26 mouse cellular contexts compared by ENCODE assay signal in genomic region chr2:25137832-25138231, GRCm38 (mm10). TPM values are rescaled to one million over a fixed set of nuclear protein-coding genes. Genes with fewer than 3 reads are reported as not detected.
DNase-seq lines count a peak whose midpoint lies in the region; ATAC-seq and TF ChIP-seq lines count a peak whose summit lies in the region.
"Had no signal": no experiment of that assay in that cellular context is flagged by ENCODE, and none has a peak within 500 bp of the region (broad histone marks: within the 10 kb centered on the region; RNA-seq: fewer than 3 reads in every experiment).

No protein-coding gene starts in this region.

- WGBS in lung, postnatal 0 days = 57% methylated on average over 6 of the region's 6 CpGs
- WGBS in liver, embryonic 12.5 days (ENCODE audit: insufficient replicate concordance) = 17% methylated on average over 6 of the region's 6 CpGs
- WGBS in hindbrain, postnatal 0 days = 85% methylated on average over 6 of the region's 6 CpGs
- WGBS in forebrain, embryonic 15.5 days = 87% methylated on average over 6 of the region's 6 CpGs

- no peaks in the 10 kb centered on the region for H3K4me1 ChIP-seq in lung, postnatal 0 days (ENCODE audit: insufficient read depth, low read depth, low read length)
- H3K4me1 ChIP-seq in liver, embryonic 12.5 days = peaks cover 42% of the 10 kb centered on the region
- H3K4me1 ChIP-seq in hindbrain, postnatal 0 days (ENCODE audit: insufficient read depth, low read length) = no peaks in the 10 kb centered on the region
- H3K4me1 ChIP-seq in forebrain, embryonic 15.5 days = no peaks in the 10 kb centered on the region
- H3K4me1 ChIP-seq: hindbrain, embryonic 12.5 days had no signal

- H3K9me3 ChIP-seq in lung, postnatal 0 days (ENCODE audit: low read length) = no peaks in the 10 kb centered on the region
- H3K9me3 ChIP-seq in liver, embryonic 12.5 days (replicated peaks) = no peaks in the 10 kb centered on the region
- no peaks in the 10 kb centered on the region for H3K9me3 ChIP-seq in hindbrain, postnatal 0 days (ENCODE audit: low read length)
- H3K9me3 ChIP-seq in forebrain, embryonic 15.5 days = no peaks in the 10 kb centered on the region
- H3K9me3 ChIP-seq: heart, embryonic 15.5 days; hindbrain, embryonic 12.5 days had no signal

- no peak for TF ChIP-seq EP300 in lung, postnatal 0 days (IDR thresholded peaks at IDR 0.05)

- H3K27me3 ChIP-seq in lung, postnatal 0 days (replicated peaks; ENCODE audit: insufficient read depth, low read length) = no peaks in the 10 kb centered on the region
- H3K27me3 ChIP-seq in liver, embryonic 12.5 days (replicated peaks) = no peaks in the 10 kb centered on the region
- H3K27me3 ChIP-seq in hindbrain, postnatal 0 days (ENCODE audit: insufficient read depth, low read length) = no peaks in the 10 kb centered on the region
- H3K27me3 ChIP-seq in forebrain, embryonic 15.5 days = no peaks in the 10 kb centered on the region
- H3K27me3 ChIP-seq: heart, embryonic 15.5 days; hindbrain, embryonic 12.5 days had no signal

- H3K4me2 ChIP-seq in lung, postnatal 0 days (replicated peaks; ENCODE audit: low read depth, low read length) = no peak overlapping the region
- peak overlapping the region; percentile 33 for H3K4me2 ChIP-seq in liver, embryonic 12.5 days
- H3K4me2 ChIP-seq in hindbrain, postnatal 0 days (ENCODE audit: low read depth, low read length) = no peak overlapping the region
- no peak overlapping the region for H3K4me2 ChIP-seq in forebrain, embryonic 15.5 days (replicated peaks)
- H3K4me2 ChIP-seq: heart, embryonic 15.5 days; hindbrain, embryonic 12.5 days had no signal

- H3K4me3 ChIP-seq in lung, postnatal 0 days (ENCODE audit: low read depth, low read length) = no peak overlapping the region
- no peak overlapping the region for H3K4me3 ChIP-seq in liver, embryonic 12.5 days
- H3K4me3 ChIP-seq in hindbrain, postnatal 0 days (ENCODE audit: low read length) = no peak overlapping the region
- H3K4me3 ChIP-seq in forebrain, embryonic 15.5 days = no peak overlapping the region
- H3K4me3 ChIP-seq: erythroblast, embryonic 14.5 days; heart, embryonic 15.5 days; hindbrain, embryonic 12.5 days; left cerebral cortex, adult 2 months; myocyte had no signal

- no peak for ATAC-seq in lung, postnatal 0 days
- ATAC-seq in liver, embryonic 12.5 days = peak; percentile 97
- peak; percentile 100 for ATAC-seq in megakaryocyte progenitor cell, adult 5-6 weeks (replicated peaks; ENCODE audit: poor library complexity)
- no peak for ATAC-seq in hindbrain, postnatal 0 days
- ATAC-seq in forebrain, embryonic 15.5 days (replicated peaks) = no peak
- ATAC-seq: forebrain, embryonic 16.5 days; inflammation-experienced regulatory T-cells, adult 6 months had no signal

- no peak overlapping the region for H3K27ac ChIP-seq in lung, postnatal 0 days (ENCODE audit: low read length)
- peak overlapping the region; percentile 75 for H3K27ac ChIP-seq in liver, embryonic 12.5 days
- H3K27ac ChIP-seq in hindbrain, postnatal 0 days = no peak overlapping the region
- no peak overlapping the region for H3K27ac ChIP-seq in forebrain, embryonic 15.5 days (replicated peaks)
- H3K27ac ChIP-seq: heart, embryonic 15.5 days; hindbrain, embryonic 12.5 days; left cerebral cortex, adult 2 months had no signal

- DNase-seq in heart, adult 11 months = peak; percentile 85
- DNase-seq in heart, adult 18-20 months = no peak
- peak; percentile 36 for DNase-seq in lung, postnatal 36 days
- DNase-seq in lung, postnatal 0 days (ENCODE audit: low spot score) = no peak
- DNase-seq in hindbrain, postnatal 0 days (ENCODE audit: low spot score) = no peak
- DNase-seq: adrenal gland, postnatal 25 days; cerebellum, adult 8-10 months; kidney, adult 8-10 months; kidney, postnatal 36 days; lung, adult 2 months; midbrain, embryonic 14.5 days; right cerebral cortex, postnatal 25 days had no signal

- no peak for TF ChIP-seq CTCF in lung, postnatal 0 days (IDR thresholded peaks at IDR 0.05)
- no peak for TF ChIP-seq CTCF in hindbrain, postnatal 0 days (IDR thresholded peaks at IDR 0.05; ENCODE audit: low read depth)

- no peaks in the 10 kb centered on the region for H3K36me3 ChIP-seq in lung, postnatal 0 days (ENCODE audit: insufficient read depth, low read length)
- no peaks in the 10 kb centered on the region for H3K36me3 ChIP-seq in liver, embryonic 12.5 days
- H3K36me3 ChIP-seq in hindbrain, postnatal 0 days (ENCODE audit: insufficient read depth, low read length) = no peaks in the 10 kb centered on the region
- H3K36me3 ChIP-seq in forebrain, embryonic 15.5 days = no peaks in the 10 kb centered on the region
- H3K36me3 ChIP-seq: heart, embryonic 15.5 days; hindbrain, embryonic 12.5 days had no signal

- H3K9ac ChIP-seq in lung, postnatal 0 days (replicated peaks; ENCODE audit: low read depth) = no peak overlapping the region
- no peak overlapping the region for H3K9ac ChIP-seq in liver, embryonic 12.5 days
- no peak overlapping the region for H3K9ac ChIP-seq in hindbrain, postnatal 0 days (replicated peaks; ENCODE audit: low read length)
- H3K9ac ChIP-seq in forebrain, embryonic 15.5 days (replicated peaks) = no peak overlapping the region
- H3K9ac ChIP-seq: heart, embryonic 15.5 days; hindbrain, embryonic 12.5 days had no signal

RNA-seq across cellular contexts. Expression of gene Nrarp, which starts 42.7 kb away (rescaled TPM):
- 1 to 10 TPM; 6.9 to 8.3 TPM for total RNA-seq in heart, adult 18-20 months (2021)
- 14.1 and 16.0 TPM in 2 replicates for polyA plus RNA-seq in lung, postnatal 0 days (2015; fragmentation: Nextera tagmentation; extraction: Ambion mirVana)
- polyA plus RNA-seq in liver, embryonic 12.5 days (2016; fragmentation: Nextera tagmentation; extraction: Ambion mirVana) = 5.9 and 6.2 TPM in 2 replicates
- 0.42 and 0.51 TPM in 2 replicates for total RNA-seq in megakaryocyte progenitor cell, adult 5-6 weeks (2015)
- total RNA-seq in megakaryocyte progenitor cell, adult 5-6 weeks (2017) = 0.78 and 1.3 TPM in 2 replicates
- total RNA-seq in hindbrain, postnatal 0 days (2014; rRNA removed) = 50.8 and 58.0 TPM in 2 replicates
- 14.2 and 14.7 TPM in 2 replicates for polyA plus RNA-seq in hindbrain, postnatal 0 days (2015; fragmentation: Nextera tagmentation; extraction: Ambion mirVana)
- 25.2 and 27.5 TPM in 2 replicates for polyA plus RNA-seq in forebrain, embryonic 15.5 days (2015; fragmentation: Nextera tagmentation; extraction: Ambion mirVana)

RNA-seq across cellular contexts. Expression of gene Noxa1, which starts 42.9 kb away (rescaled TPM):
- not detected for total RNA-seq in heart, adult 18-20 months (2021)
- polyA plus RNA-seq in lung, postnatal 0 days (2015; fragmentation: Nextera tagmentation; extraction: Ambion mirVana) = 11.9 and 14.6 TPM in 2 replicates
- 0.64 and 0.71 TPM in 2 replicates for polyA plus RNA-seq in liver, embryonic 12.5 days (2016; fragmentation: Nextera tagmentation; extraction: Ambion mirVana)
- total RNA-seq in megakaryocyte progenitor cell, adult 5-6 weeks (2015) = not detected in 2 replicates
- not detected in 2 replicates for total RNA-seq in megakaryocyte progenitor cell, adult 5-6 weeks (2017)
- not detected in 2 replicates for total RNA-seq in hindbrain, postnatal 0 days (2014; rRNA removed)
- polyA plus RNA-seq in hindbrain, postnatal 0 days (2015; fragmentation: Nextera tagmentation; extraction: Ambion mirVana) = not detected in 2 replicates
- polyA plus RNA-seq in forebrain, embryonic 15.5 days (2015; fragmentation: Nextera tagmentation; extraction: Ambion mirVana) = not detected in 2 replicates
- total RNA-seq: adrenal gland, postnatal 25 days; gastrocnemius, postnatal 4 days; left cerebral cortex, adult 2 months had no signal
- polyA plus RNA-seq: embryonic facial prominence, embryonic 11.5 days; forebrain, embryonic 16.5 days; midbrain, embryonic 14.5 days; myocyte; neural tube, embryonic 14.5 days had no signal

RNA-seq across cellular contexts. Expression of gene Entpd8, which starts 57.7 kb away (rescaled TPM):
- not detected for total RNA-seq in heart, adult 18-20 months (2021)
- 3.0 and 3.4 TPM in 2 replicates for polyA plus RNA-seq in lung, postnatal 0 days (2015; fragmentation: Nextera tagmentation; extraction: Ambion mirVana)
- 1.2 and 1.4 TPM in 2 replicates for polyA plus RNA-seq in liver, embryonic 12.5 days (2016; fragmentation: Nextera tagmentation; extraction: Ambion mirVana)
- not detected in 2 replicates for total RNA-seq in megakaryocyte progenitor cell, adult 5-6 weeks (2015)
- total RNA-seq in megakaryocyte progenitor cell, adult 5-6 weeks (2017) = not detected in 2 replicates
- not detected in 2 replicates for total RNA-seq in hindbrain, postnatal 0 days (2014; rRNA removed)
- not detected in 2 replicates for polyA plus RNA-seq in hindbrain, postnatal 0 days (2015; fragmentation: Nextera tagmentation; extraction: Ambion mirVana)
- polyA plus RNA-seq in forebrain, embryonic 15.5 days (2015; fragmentation: Nextera tagmentation; extraction: Ambion mirVana) = not detected in 2 replicates
- total RNA-seq: adrenal gland, postnatal 25 days; gastrocnemius, postnatal 4 days; left cerebral cortex, adult 2 months had no signal
- polyA plus RNA-seq: embryonic facial prominence, embryonic 11.5 days; forebrain, embryonic 16.5 days; heart, embryonic 15.5 days; hindbrain, embryonic 12.5 days; limb, embryonic 11.5 days; midbrain, embryonic 14.5 days; myocyte had no signal

RNA-seq across cellular contexts. Expression of gene Tor4a, which starts 58.9 kb away (rescaled TPM):
- total RNA-seq in heart, adult 18-20 months (2021) = 1 to 10 TPM; 4.0 to 4.6 TPM
- polyA plus RNA-seq in lung, postnatal 0 days (2015; fragmentation: Nextera tagmentation; extraction: Ambion mirVana) = 13.8 and 14.8 TPM in 2 replicates
- 7.2 and 7.4 TPM in 2 replicates for polyA plus RNA-seq in liver, embryonic 12.5 days (2016; fragmentation: Nextera tagmentation; extraction: Ambion mirVana)
- 11.4 and 12.5 TPM in 2 replicates for total RNA-seq in megakaryocyte progenitor cell, adult 5-6 weeks (2015)
- total RNA-seq in megakaryocyte progenitor cell, adult 5-6 weeks (2017) = 16.1 and 17.6 TPM in 2 replicates
- 4.0 and 4.7 TPM in 2 replicates for total RNA-seq in hindbrain, postnatal 0 days (2014; rRNA removed)
- 1.2 and 1.9 TPM in 2 replicates for polyA plus RNA-seq in hindbrain, postnatal 0 days (2015; fragmentation: Nextera tagmentation; extraction: Ambion mirVana)
- polyA plus RNA-seq in forebrain, embryonic 15.5 days (2015; fragmentation: Nextera tagmentation; extraction: Ambion mirVana) = 1.3 and 1.6 TPM in 2 replicates

Comparison
In these comparisons a context has a peak if more than half of its experiments do, and no peak if none do; other contexts are left out.
1. DNase-seq: peak in heart, adult 11 months (single experiment) and lung, postnatal 36 days (single experiment); none in heart, adult 18-20 months (0 of 2), lung, postnatal 0 days (single experiment) and hindbrain, postnatal 0 days (single experiment).
2. ATAC-seq: peak in liver, embryonic 12.5 days (single experiment) and megakaryocyte progenitor cell, adult 5-6 weeks (single experiment); none in lung, postnatal 0 days (single experiment), hindbrain, postnatal 0 days (single experiment) and forebrain, embryonic 15.5 days (single experiment).